26 mouse cellular contexts compared by ENCODE assay signal in genomic region chr17:7337381-7337780, GRCm38 (mm10). TPM values are rescaled to one million over a fixed set of nuclear protein-coding genes. Genes with fewer than 3 reads are reported as not detected.
A peak's percentile ranks its signal among the peaks of the same experiment; 100 is the strongest.
DNase-seq lines count a peak whose midpoint lies in the region; ATAC-seq and TF ChIP-seq lines count a peak whose summit lies in the region.
"Not testable (repeated sequence)": the region's sequence is repeated elsewhere in the genome, so short reads cannot be mapped to it uniquely, and the experiment has no call there.
"Had no signal": no experiment of that assay in that cellular context is flagged by ENCODE, and none has a peak within 500 bp of the region (broad histone marks: within the 10 kb centered on the region; RNA-seq: fewer than 3 reads in every experiment).

No protein-coding gene starts in this region.

- 58% methylated on average over 8 of the region's 9 CpGs for WGBS in forebrain, postnatal 0 days
- WGBS in heart, embryonic 15.5 days: 42% methylated on average over 9 of the region's 9 CpGs
- WGBS in hindbrain, postnatal 0 days: 56% methylated on average over 7 of the region's 9 CpGs
- 32% methylated on average over 9 of the region's 9 CpGs for WGBS in lung, embryonic 15.5 days

- not testable (repeated sequence) for H3K4me3 ChIP-seq in forebrain, postnatal 0 days (ENCODE audit: low read depth, low read length); heart, embryonic 15.5 days; hindbrain, postnatal 0 days (ENCODE audit: low read length); lung, embryonic 15.5 days

- peak; percentile 24 to 39 for DNase-seq in cerebellum, postnatal 10 days
- DNase-seq in forebrain, postnatal 0 days: peak; percentile 11
- DNase-seq in hindbrain, postnatal 0 days (ENCODE audit: low spot score): peak; percentile 2
- DNase-seq in lung, postnatal 10 days: peak; percentile 23

- H3K27me3 ChIP-seq in forebrain, postnatal 0 days (ENCODE audit: insufficient read depth, low read length); heart, embryonic 15.5 days; hindbrain, postnatal 0 days (ENCODE audit: insufficient read depth, low read length); lung, embryonic 15.5 days: not testable (repeated sequence)

- TF ChIP-seq CTCF in forebrain, postnatal 0 days (IDR thresholded peaks at IDR 0.05; ENCODE audit: low read depth); hindbrain, postnatal 0 days (IDR thresholded peaks at IDR 0.05; ENCODE audit: low read depth): not testable (repeated sequence)

- not testable (repeated sequence) for H3K9me3 ChIP-seq in forebrain, postnatal 0 days (ENCODE audit: low read length); heart, embryonic 15.5 days (replicated peaks); hindbrain, postnatal 0 days (ENCODE audit: low read length); lung, embryonic 15.5 days

- not testable (repeated sequence) for H3K36me3 ChIP-seq in forebrain, postnatal 0 days (ENCODE audit: insufficient read depth); heart, embryonic 15.5 days; hindbrain, postnatal 0 days (ENCODE audit: insufficient read depth, low read length); lung, embryonic 15.5 days

- not testable (repeated sequence) for H3K9ac ChIP-seq in forebrain, postnatal 0 days; heart, embryonic 15.5 days; hindbrain, postnatal 0 days (replicated peaks; ENCODE audit: low read length); lung, embryonic 15.5 days

- not testable (repeated sequence) for H3K27ac ChIP-seq in forebrain, postnatal 0 days (ENCODE audit: low read depth, low read length); heart, embryonic 15.5 days; hindbrain, postnatal 0 days; lung, embryonic 15.5 days

- H3K4me2 ChIP-seq in forebrain, postnatal 0 days (ENCODE audit: low read depth); heart, embryonic 15.5 days; hindbrain, postnatal 0 days (ENCODE audit: low read depth, low read length); lung, embryonic 15.5 days: not testable (repeated sequence)

- H3K4me1 ChIP-seq in forebrain, postnatal 0 days (ENCODE audit: insufficient read depth); heart, embryonic 15.5 days (replicated peaks); hindbrain, postnatal 0 days (ENCODE audit: insufficient read depth, low read length); lung, embryonic 15.5 days: not testable (repeated sequence)

- ATAC-seq in forebrain, postnatal 0 days: peak; percentile 36; the same call in 1 of the 2 replicates
- peak; percentile 32; the same call in 1 of the 2 replicates for ATAC-seq in heart, embryonic 15.5 days (replicated peaks; ENCODE audit: insufficient number of reproducible peaks, insufficient read depth, low FRiP score, low read depth)
- ATAC-seq in hindbrain, postnatal 0 days: peak; percentile 43; the same call in 1 of the 2 replicates
- peak; percentile 64; the same call in 1 of the 2 replicates for ATAC-seq in lung, embryonic 15.5 days (ENCODE audit: borderline replicate concordance, extremely low read depth, low FRiP score, low TSS enrichment)
- 0 out of 2 replicates have a peak, but pooled peaks have one; percentile 18 for ATAC-seq in neutrophil, adult 5-6 weeks (ENCODE audit: extremely low read depth, insufficient number of reproducible peaks, low FRiP score, poor library complexity, severe bottlenecking)

RNA-seq across cellular contexts. Expression of gene Tcp10a, which starts 12.9 kb away (rescaled TPM):
- total RNA-seq in forebrain, postnatal 0 days (2014; rRNA removed): not detected in 2 replicates
- polyA plus RNA-seq in forebrain, postnatal 0 days (2015; fragmentation: Nextera tagmentation; extraction: Ambion mirVana): not detected in 2 replicates
- not detected in 2 replicates for polyA plus RNA-seq in heart, embryonic 15.5 days (2015; fragmentation: Nextera tagmentation; extraction: Ambion mirVana)
- not detected in 2 replicates for total RNA-seq in hindbrain, postnatal 0 days (2014; rRNA removed)
- polyA plus RNA-seq in hindbrain, postnatal 0 days (2015; fragmentation: Nextera tagmentation; extraction: Ambion mirVana): 0.21 TPM in 1 of 2 replicates, not detected in the other
- 0.09 TPM in 1 of 2 replicates, not detected in the other for polyA plus RNA-seq in lung, embryonic 15.5 days (2015; fragmentation: Nextera tagmentation; extraction: Ambion mirVana)
- total RNA-seq in neutrophil, adult 5-6 weeks (2017): not detected in 2 replicates
- total RNA-seq: adrenal gland, adult 2 months; adrenal gland, postnatal 14 days; gastrocnemius, postnatal 25 days; heart, adult 18-20 months; heart, postnatal 10 days; heart, postnatal 36 days; MEL had no signal
- polyA plus RNA-seq: adrenal gland, adult 2 months; cortical plate, adult 2 months; embryonic facial prominence, embryonic 10.5 days; embryonic facial prominence, embryonic 14.5 days; forebrain, embryonic 11.5 days; forebrain, embryonic 14.5 days; hindbrain, embryonic 10.5 days; hindbrain, embryonic 15.5 days; intestine, embryonic 15.5 days had no signal

RNA-seq across cellular contexts. Expression of gene Ttll2, which starts 15.1 kb away (rescaled TPM):
- not detected in 2 replicates for total RNA-seq in forebrain, postnatal 0 days (2014; rRNA removed)
- polyA plus RNA-seq in forebrain, postnatal 0 days (2015; fragmentation: Nextera tagmentation; extraction: Ambion mirVana): not detected in 2 replicates
- polyA plus RNA-seq in heart, embryonic 15.5 days (2015; fragmentation: Nextera tagmentation; extraction: Ambion mirVana): not detected in 2 replicates
- total RNA-seq in hindbrain, postnatal 0 days (2014; rRNA removed): not detected in 2 replicates
- polyA plus RNA-seq in hindbrain, postnatal 0 days (2015; fragmentation: Nextera tagmentation; extraction: Ambion mirVana): not detected in 2 replicates
- polyA plus RNA-seq in lung, embryonic 15.5 days (2015; fragmentation: Nextera tagmentation; extraction: Ambion mirVana): not detected in 2 replicates
- not detected in 2 replicates for total RNA-seq in neutrophil, adult 5-6 weeks (2017)
- total RNA-seq: adrenal gland, adult 2 months; adrenal gland, postnatal 14 days; adrenal gland, postnatal 4 days; gastrocnemius, adult 8-10 months; gastrocnemius, postnatal 25 days; heart, adult 18-20 months; heart, postnatal 10 days; heart, postnatal 36 days; MEL had no signal
- polyA plus RNA-seq: cerebellum, adult 2 months; cortical plate, adult 2 months; embryonic facial prominence, embryonic 10.5 days; embryonic facial prominence, embryonic 14.5 days; forebrain, embryonic 11.5 days; forebrain, embryonic 14.5 days; heart, embryonic 14.5 days; hindbrain, embryonic 10.5 days; hindbrain, embryonic 15.5 days; intestine, embryonic 15.5 days had no signal

RNA-seq across cellular contexts. Expression of gene Gm49630, which starts 34.4 kb away (rescaled TPM):
- total RNA-seq in forebrain, postnatal 0 days (2014; rRNA removed): 0.23 TPM in 1 of 2 replicates, not detected in the other
- polyA plus RNA-seq in forebrain, postnatal 0 days (2015; fragmentation: Nextera tagmentation; extraction: Ambion mirVana): not detected in 2 replicates
- not detected in 2 replicates for polyA plus RNA-seq in heart, embryonic 15.5 days (2015; fragmentation: Nextera tagmentation; extraction: Ambion mirVana)
- total RNA-seq in hindbrain, postnatal 0 days (2014; rRNA removed): not detected in 2 replicates
- not detected in 2 replicates for polyA plus RNA-seq in hindbrain, postnatal 0 days (2015; fragmentation: Nextera tagmentation; extraction: Ambion mirVana)
- not detected in 2 replicates for polyA plus RNA-seq in lung, embryonic 15.5 days (2015; fragmentation: Nextera tagmentation; extraction: Ambion mirVana)
- total RNA-seq in neutrophil, adult 5-6 weeks (2017): not detected in 2 replicates
- total RNA-seq: adrenal gland, adult 2 months; adrenal gland, postnatal 14 days; adrenal gland, postnatal 4 days; gastrocnemius, adult 8-10 months; gastrocnemius, postnatal 25 days; heart, adult 18-20 months; heart, postnatal 10 days; heart, postnatal 36 days; MEL had no signal
- polyA plus RNA-seq: cerebellum, adult 2 months; cortical plate, adult 2 months; embryonic facial prominence, embryonic 10.5 days; embryonic facial prominence, embryonic 14.5 days; forebrain, embryonic 11.5 days; forebrain, embryonic 14.5 days; heart, embryonic 14.5 days; hindbrain, embryonic 10.5 days; hindbrain, embryonic 15.5 days; intestine, embryonic 15.5 days had no signal

RNA-seq across cellular contexts. Expression of gene Unc93a2, which starts 47.9 kb away (rescaled TPM):
- not detected in 2 replicates for total RNA-seq in forebrain, postnatal 0 days (2014; rRNA removed)
- not detected in 2 replicates for polyA plus RNA-seq in forebrain, postnatal 0 days (2015; fragmentation: Nextera tagmentation; extraction: Ambion mirVana)
- 0.06 TPM in 1 of 2 replicates, not detected in the other for polyA plus RNA-seq in heart, embryonic 15.5 days (2015; fragmentation: Nextera tagmentation; extraction: Ambion mirVana)
- 0.18 TPM in 1 of 2 replicates, not detected in the other for total RNA-seq in hindbrain, postnatal 0 days (2014; rRNA removed)
- 0.05 TPM in 1 of 2 replicates, not detected in the other for polyA plus RNA-seq in hindbrain, postnatal 0 days (2015; fragmentation: Nextera tagmentation; extraction: Ambion mirVana)
- polyA plus RNA-seq in lung, embryonic 15.5 days (2015; fragmentation: Nextera tagmentation; extraction: Ambion mirVana): not detected in 2 replicates
- total RNA-seq in neutrophil, adult 5-6 weeks (2017): 0.37 TPM in 1 of 2 replicates, not detected in the other
- total RNA-seq: heart, adult 18-20 months; heart, postnatal 10 days; heart, postnatal 36 days; MEL had no signal
- polyA plus RNA-seq: cerebellum, adult 2 months; cortical plate, adult 2 months; embryonic facial prominence, embryonic 10.5 days; embryonic facial prominence, embryonic 14.5 days; forebrain, embryonic 11.5 days; forebrain, embryonic 14.5 days; heart, embryonic 14.5 days; hindbrain, embryonic 10.5 days; intestine, embryonic 15.5 days had no signal
